Mouse (Mus musculus) telencephalon, adult 2 months (tissue): Measurements from ENCODE around the gene Pcgf3.
A peak's percentile ranks its signal among the peaks of the same experiment; 100 is the strongest.

ENCODE experiments used
- DNase-seq: peaks from one replicate; pipeline ENCODE4 v3.0.0-alpha.2; 2011; ENCODE audit warnings: low read depth, low spot score

The Pcgf3 gene

DNA sequence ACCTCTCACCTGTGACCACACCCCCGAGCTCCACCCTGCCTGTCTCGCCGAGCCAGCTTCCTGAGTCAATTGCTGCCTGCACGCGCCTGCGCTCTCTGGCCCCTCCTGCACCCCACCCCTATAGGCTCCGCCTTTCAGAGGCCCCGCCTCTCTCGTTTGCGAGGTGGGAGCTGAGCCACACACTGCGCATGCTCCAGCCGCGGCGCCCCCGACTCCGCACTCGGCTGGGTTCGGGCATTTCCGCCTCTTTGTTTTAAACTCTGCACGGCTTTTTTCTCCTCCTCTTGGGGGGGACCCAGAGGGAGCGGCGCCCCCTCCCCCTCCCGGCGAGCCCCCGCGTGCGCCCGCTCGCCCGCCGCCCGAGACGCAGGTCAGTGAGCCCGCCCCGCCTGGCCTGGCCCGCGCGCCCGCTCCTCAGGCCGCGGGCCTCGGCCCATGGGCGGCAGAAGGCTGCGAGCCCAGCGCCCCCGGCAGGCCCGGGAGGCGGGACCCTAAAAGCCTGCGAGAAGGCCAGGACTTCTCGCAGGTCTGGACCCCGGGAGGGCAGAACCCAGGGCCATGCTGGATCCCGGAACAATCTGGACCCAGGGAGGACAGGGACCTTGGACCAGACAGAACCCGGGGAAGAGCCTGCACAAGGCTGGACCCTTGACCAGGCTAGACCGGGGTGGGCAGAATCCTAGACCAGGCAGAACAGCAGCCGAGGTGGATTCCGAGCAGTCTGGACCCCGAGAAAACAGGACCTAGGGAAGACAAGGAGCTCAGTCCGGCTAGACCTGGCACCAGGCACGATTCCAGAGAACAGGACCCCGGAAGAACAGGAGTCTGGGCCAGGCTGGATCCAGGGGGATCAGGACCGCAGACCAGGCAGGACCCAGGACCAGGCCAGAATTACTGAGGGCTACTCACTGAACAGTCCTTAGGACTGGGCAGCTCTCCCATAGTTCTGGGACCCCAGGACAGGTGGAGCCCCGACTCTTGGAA, at the start of gene Pcgf3:
Gene Pcgf3, plus strand, starts transcription at position 151 of the 984 bp plus-strand sequence.
- peak; percentile 89 for DNase-seq

DNA sequence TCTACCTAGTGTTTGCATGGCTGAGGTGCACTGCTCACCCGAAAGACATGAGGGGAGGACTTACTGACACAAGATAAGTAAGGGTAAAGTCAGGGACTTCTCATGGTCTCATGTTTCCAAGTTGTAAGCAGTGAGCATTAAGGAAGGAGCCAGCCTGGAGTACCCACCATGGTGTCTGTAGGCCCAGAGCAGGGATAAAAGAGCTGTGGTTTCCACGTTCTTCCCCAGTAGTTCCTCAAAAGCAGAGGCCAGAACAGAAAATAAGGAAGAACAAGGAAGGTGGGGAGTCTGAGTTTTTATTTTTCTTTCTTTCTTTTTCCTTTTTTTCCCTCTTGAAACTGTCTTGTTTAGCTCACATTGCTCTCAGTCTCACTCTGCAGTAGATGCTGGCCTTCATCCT, 46.3 kb upstream of the Pcgf3 start:
- no peak for DNase-seq

DNA sequence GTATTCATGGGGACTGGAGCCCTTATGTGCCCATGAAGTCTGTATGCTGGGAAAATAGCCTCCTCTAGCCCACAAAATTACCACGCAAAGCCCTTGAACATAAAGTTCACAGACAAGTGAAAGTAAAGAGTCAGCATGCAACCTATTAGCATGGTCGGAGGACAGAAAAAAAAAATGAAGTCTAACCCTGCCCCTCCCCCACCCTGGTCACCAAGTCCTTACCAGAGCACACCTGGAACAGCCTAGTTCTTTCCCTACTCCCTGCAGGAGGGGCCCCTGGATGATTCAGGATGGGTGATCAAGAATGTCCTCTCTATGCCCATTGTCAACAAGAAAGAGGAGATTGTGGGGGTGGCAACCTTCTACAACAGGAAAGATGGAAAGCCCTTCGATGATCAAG, 38.3 kb upstream of the Pcgf3 start:
- no peak for DNase-seq

DNA sequence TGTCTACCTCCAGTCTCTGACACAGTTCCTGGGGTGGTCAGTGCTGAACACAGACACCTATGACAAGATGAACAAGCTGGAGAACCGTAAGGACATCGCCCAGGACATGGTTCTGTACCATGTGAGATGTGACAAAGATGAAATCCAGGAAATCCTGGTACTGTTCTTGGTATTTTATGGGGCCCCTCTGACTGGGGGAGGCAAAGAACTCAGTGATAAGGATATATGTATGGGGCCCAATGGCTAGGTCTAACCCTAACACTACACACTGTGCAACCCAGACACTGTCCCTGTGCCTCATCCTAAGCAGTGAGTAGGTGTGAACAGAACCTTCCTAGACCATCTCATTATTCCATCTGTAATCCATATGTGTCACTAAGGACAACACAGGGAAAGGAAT, 37.6 kb upstream of the Pcgf3 start:
- no peak for DNase-seq

DNA sequence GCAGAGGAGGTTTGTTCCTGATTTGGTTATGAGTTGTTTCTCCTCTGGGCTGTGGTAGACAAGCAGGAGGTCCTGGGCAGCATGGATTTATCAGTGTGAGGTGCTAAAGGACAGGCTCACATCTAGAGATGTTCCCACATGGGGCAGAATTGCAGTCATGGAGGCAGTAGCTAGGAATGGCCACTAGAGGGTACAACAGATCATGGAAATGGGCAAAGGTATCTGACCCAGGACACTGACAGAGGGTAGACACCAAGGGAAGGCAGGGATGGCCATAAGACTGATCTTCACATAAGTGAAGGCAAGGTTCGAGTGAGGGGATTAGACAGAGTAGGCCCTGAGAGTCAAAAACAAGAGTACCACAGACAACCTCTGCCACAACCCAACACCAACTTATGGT, 33.8 kb upstream of the Pcgf3 start:
- no peak for DNase-seq

DNA sequence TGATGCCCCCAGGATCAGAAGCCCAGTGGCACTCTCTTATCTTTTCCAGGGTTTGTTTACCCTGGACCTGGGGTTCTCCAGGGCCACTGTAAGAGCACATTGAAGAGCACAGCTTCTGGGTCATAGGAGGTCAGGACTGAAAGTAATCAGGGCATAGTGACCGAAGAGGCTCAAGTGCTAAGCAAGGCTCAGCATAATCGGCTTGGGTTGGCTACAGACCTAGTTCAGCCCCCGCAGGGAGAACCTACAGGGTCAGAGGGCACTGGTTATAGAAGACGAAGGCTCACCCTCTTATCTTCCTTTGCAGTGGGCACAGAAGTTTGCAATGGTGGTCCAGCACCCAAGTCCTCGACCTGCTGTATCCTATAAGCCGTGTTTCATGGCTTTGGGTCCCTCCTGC, 29.8 kb upstream of the Pcgf3 start:
- DNase-seq, result no peak

DNA sequence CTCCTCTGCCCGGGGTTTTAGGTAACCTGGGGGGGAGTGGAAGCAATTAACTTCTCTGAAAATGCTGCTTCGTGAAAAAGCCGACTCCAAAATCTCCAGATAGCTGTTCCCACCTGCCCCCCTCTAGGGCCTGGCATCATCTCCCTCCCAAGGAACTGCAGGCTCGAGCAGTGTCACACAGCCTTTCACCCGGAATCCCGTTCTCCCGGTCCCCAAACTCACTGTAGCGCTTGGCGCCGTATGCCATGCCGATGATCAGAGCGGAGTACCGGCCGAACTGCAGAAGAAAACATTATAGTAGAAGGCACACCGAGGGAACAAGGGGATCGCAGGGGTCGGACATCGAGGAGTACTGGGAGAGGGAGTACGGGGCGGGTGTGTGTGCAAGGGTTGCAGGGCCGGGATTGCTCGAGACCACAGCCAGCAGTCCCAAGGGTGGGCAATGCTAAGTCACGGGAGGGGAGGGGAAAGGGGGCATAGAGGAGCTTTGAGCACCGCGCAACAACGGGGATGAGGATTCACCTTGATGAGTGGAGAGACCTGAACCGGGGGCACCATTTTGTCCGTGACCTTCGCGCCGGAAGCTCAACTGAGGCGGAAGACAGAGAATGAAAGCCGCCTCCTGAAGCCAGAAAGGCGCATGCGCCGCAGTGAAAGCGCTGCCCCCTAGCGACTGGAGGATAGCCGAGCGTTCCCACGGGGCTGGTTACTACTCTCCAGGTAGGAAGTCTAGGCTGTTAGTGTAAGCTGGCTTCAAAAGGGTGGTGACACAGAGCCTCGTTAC, 27.0 kb upstream of the Pcgf3 start, which contains the start of gene Atp5k:
Gene Atp5k, minus strand, starts transcription at position 645 of the 784 bp plus-strand sequence.
- peak; percentile 82 for DNase-seq

DNA sequence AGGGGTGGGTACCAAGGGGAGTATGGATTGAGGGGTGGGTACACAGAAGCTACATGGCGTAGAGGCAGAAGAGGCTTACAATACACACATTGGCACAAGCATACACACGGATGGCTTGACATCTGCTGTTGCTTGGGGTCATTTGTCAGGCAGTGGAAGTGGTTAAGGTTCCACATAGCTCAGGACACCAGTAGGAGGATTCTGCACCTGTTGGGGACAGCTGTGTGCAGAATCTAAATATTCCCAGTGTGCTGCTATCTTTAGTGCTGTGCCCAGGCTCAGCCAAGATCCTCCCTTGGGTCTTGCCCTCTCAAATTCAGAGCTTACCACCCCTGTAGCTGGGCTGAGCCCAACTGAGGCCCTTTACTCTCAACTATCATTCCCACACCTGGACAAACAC, 24.9 kb upstream of the Pcgf3 start:
- DNase-seq, result no peak

DNA sequence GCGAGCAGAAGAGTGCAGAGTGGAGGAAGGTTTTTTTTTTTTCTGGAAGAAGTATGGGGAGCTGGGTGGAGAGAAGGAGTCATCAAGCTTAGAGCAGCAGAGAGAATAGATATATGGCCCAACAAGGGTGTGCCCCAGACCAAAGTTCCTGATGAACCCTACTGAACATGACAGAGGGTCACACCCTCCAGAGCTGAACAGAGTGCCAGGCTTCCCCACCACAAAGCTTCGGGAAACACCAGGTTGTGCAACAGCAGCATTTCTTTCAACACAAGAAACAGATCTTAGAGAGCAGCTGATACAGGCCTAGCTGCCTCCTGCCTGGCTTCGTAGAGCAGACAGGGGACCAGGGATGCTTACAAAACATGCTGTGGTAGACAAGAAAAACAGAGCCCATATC, 14.1 kb upstream of the Pcgf3 start:
- no peak for DNase-seq

DNA sequence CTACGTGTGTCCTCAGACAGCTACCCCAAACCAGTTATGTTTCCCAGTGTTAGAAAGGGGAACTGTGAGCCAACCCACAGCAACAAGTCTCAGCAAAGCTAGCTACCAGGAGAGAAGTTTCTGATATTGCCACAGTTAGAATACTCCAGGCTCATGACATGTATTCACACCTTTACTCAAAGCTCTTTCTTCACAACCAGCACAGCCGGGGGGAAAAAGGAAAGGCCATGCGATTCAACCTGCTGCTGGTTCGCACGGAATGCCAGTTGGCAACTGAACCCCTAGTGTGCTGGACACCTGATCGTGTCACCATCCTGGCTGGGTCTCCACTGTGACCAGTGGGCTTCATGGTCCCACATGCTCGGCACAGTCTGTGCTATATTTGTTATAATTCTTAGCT, 13.2 kb upstream of the Pcgf3 start:
- no peak for DNase-seq

DNA sequence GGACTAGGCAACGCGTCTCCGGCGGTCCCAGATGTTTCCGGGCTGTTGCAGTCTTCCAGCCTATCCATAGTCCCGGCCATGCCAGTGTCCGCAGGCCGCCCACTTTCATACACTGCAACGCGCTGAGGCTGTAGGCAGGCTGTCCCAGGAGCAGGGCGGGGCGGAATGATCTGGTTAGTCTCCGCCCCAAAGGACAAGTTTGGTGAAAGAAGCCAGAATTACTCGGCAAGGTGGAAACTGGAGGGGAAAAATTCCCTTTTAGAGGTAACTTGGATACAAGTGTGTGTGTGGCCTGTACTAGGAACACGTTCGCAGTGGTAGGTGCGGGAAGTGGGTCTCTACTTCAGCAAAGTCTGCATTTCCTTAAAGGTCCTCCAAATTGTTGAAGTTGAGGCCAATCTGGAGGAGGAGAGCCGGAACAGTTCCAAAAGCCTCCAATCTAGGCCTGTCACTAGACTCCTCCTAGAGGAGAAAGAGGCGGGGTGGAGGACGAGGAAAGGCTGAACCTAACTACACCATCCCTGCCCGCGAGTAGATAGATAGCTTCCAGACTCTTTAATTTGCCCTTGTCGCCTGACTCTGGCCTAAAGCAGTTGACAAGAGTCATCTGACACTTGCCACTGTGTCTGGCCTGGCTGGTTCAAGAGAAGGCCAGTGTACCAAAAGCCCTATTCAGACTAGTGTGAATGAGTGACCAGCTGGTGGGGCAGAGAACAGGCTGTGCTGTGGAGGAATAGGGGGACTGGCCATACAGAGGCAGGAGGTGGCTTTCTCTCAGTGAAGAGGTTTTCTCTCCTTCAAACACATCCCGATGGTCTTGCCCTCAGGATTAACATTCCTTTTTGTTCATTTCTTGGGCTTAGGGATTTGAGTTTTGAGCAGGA, 12.0 kb upstream of the Pcgf3 start, which contains the start of gene Mfsd7a:
Gene Mfsd7a, minus strand, starts transcription at position 107 of the 884 bp plus-strand sequence.
- no peak for DNase-seq

DNA sequence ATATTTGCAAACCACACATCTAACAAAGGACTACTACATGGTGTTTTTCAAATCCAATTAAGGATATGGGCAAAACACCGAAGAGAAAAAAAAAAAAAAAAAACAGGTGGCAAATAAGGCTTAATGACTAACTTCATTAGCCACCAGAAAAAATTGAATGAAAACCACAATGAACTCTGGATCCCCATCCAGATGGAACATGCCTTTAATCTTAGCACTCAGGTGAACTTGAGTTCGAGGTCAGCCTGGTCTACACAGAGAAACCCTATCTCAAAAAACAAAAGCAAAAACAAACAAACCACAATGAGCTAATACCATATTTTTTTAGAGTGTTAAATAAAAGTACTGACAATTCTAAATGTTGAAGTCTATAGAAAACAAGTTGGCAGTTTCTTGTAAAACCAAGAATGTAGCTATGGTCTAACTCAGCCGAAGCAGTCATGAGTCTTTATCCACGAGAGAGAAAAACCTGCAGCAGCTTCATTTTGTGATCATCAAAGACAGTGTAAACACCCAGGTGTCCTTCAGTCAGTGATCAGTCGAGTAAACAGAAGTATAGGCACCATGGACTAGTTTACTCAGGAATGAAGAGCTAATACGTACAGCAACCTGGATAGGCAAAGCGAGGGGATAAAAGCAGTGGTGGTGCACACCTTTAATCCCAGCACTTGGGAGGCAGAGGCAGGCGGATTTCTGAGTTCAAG, 10.0 kb upstream of the Pcgf3 start:
- no peak for DNase-seq

DNA sequence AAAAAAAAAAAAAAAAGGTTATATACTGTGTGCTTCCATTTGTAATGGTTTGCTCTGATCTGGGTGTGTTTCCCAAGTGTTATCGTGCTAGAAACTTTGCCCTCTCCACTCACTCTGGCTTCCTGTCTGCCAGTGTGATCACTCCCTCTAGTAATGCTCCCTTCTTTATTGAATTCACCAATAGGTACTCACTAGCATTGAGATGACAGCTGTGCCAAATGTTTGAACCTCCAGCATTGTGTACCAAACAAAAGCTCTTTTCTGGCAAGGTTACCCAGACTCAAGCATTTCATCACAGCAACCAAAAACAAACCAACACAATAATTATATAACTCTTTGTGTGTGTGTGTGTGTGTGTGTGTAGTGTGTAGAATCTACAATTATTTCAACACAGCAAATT, 9.4 kb upstream of the Pcgf3 start:
- no peak for DNase-seq

DNA sequence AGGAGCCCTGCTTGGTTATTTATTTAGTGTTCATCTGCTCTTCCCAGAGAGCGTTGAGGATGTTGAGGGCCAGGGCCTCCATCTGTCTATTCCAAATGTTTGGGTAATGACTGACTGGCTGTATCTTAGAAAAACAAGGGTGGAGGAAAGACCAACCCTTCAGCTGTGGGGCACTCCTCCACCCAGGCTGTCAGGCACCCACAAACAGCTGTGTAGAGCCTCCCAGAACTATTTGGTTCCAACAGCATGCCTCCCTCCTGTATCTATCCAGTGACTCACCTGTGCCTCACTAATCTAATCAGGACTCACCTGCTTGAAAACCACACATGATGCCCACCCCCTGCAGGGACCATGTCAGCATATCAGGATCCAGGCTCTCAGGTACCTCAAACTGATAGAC, 8.6 kb upstream of the Pcgf3 start:
- no peak for DNase-seq

DNA sequence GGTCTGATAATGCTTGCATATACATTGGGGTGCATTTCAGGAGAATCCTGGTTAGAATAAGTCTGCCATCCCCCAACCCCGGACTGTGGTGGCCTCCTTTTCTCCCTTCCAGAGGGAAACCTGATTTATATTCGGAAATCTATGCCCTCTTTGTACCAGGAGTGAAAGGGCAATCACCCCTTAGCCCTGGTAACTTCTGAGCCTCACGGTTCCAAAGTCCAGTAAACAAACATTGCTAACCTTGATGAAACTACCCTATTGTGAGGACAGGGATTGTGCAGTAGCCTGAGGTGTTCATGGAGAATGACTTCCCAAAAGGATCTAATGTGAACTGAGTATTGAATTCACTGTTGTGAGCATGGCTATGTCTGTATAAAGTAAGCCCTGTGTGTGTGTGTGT, 6.9 kb upstream of the Pcgf3 start:
- DNase-seq, result no peak

DNA sequence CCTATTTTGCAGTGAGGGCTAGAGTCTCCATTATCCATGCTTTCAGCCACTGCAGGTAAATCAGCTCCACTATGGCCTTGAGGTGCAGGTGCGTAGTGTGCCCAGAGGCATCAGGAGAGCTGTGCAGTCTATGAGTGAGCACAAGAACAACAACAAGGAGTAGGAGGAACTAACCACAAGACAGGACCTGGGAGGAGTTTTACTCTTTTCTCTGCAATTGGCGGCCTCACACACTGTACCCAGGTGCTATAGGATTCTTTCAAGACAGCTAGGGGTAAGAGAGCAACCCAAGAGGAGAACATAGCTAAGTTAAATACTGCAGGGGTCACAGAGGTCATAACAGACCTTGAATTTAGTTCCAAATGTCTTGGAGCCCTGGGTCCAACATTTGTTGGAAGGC, 2.3 kb upstream of the Pcgf3 start:
- no peak for DNase-seq

DNA sequence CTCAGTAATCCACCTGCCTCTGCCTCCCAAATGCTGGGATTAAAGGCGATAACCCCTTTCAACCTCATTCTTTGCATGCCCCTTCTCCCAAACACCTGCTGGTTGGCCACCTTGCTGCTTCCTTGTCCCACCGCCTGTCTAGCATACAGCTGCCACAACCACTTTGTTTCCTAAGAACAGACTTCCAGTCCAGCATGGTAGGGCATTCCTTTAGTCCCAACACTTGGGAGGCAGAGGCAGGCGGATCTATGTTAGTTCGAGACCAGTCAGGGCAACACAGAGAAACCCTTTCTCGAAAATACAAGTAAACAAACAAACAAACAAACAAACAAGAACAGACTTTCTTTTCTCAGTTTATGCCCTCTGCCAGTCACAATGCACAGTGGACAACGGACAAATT, 571 bp upstream of the Pcgf3 start:
- DNase-seq, result no peak

DNA sequence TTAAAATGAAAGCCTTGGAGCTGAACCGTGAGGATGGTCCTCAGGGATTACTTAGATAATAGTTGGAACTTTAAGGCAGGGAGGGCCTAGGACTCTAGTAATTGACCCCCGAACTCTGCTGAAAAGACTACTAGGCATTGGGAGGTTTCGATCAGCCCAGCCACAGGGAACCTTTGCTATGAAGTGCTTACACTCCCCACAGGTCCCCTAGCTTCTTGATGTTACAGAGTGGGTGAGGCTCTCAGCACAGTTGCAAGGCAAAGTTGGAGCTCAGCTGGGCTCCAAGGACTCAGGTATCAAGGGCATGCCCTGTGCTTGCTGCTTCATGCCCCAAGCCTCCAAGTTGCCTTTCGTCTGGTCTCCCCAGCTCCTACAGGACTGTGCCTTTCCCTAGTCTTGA, 1.4 kb downstream of the Pcgf3 start:
- no peak for DNase-seq

DNA sequence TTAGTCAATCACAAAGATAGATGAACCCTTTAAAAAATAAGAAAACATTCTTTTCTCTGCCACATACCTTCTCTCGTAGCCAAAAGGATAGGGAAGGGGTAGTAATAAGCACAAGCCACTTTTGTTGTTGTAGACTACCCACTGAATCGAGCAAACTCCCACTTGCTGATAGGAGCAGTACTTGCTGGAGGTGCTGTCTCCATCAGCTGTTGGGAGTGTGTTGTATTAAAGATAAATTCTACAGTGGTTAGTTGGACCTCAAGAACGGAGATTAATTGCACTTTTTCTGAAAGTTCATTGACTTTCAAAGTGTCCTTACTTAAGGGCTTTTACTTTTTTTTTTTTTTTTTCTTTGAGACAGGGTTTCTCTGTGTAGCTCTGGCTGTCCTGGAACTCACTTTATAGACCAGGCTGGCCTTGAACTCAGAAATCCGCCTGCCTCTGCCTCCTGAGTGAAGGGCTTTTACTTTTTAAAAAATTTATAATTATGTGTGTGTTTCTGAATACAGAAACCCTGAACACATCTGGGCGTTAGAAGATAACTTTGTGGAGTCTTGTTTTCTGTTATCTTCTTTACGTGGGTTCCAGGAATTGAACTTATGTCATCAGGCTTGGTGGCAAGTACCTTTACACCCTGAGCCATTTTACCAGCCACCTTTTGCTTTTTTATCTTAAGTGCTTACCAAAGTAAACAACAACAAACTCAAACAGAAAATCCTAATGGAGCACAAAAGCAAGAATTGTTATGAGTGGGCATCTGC, 4.3 kb downstream of the Pcgf3 start:
- DNase-seq, result no peak

DNA sequence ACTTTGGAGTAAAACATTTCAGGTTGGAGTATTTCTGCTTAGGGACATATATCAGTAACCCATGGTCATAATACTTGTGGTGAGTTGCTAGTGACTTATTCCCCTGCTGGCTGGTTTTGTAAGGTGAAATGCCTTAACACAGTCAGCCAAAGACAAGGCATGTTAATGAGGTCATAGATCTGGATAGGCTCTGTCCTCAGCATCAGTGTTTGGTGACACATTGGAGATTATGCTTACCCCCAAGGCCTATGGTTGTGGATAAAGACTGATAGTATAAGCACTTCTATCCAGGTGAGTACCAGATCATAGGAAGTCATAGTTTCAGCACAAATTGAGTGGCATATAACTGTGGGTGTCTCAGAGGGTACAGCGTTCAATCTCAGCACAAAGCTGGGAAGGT, 5.6 kb downstream of the Pcgf3 start:
- DNase-seq, result no peak
